Mouse (Mus musculus) spleen, embryonic (tissue): Measurements from ENCODE around the gene Dusp23.

Source experiments
- CTCF ChIA-PET: fragments of 350-600 bp; sonication (Branson Sonifier 250); formaldehyde crosslinking; loops from one replicate; lab custom pipeline; 2022; lab: Charles Lee

Gene Dusp23

GRCm38 (mm10) chr1:172632451-172633326, at the start of gene Dusp23:
TSS of gene Dusp23 (minus strand) at chr1:172632962.
- CTCF ChIA-PET, result interaction anchor here (0.7 to 1.4 kb wide), 5 partner anchors 12 to 1912 kb away, joined by 3 to 6 read pairs (median 3); partner anchors contain the start of gene Tagln2

- CTCF ChIA-PET, result no interaction called here
Measured at GRCm38 (mm10) chr1:172680742-172681141, 48.0 kb upstream of the Dusp23 start.

DNA sequence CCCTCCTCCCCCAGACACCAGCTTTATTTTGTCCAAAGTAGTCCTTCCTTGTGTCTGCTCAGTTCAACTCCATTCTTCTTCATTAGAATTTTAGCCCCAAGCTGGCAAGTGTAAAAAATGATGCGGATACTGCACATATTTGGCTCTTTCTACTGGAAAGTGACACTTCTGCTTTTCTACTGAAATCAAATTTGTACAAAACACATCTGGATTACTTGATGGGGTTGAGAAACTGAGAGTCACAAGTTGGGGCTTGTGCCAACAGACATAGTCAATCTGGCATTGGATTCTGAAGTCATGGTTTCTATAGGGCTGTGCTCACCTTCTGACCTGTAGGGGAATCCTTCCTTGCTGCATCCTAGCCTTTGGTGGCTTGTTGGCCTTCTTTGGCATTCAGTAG, 38.0 kb upstream of the Dusp23 start:
- CTCF ChIA-PET, result no interaction called here

GRCm38 (mm10) chr1:172667597-172667996, 34.8 kb upstream of the Dusp23 start:
- CTCF ChIA-PET, result no interaction called here

GRCm38 (mm10) chr1:172665457-172665856, 32.7 kb upstream of the Dusp23 start:
- CTCF ChIA-PET, result no interaction called here

- CTCF ChIA-PET, result no interaction called here
Measured at GRCm38 (mm10) chr1:172659688-172660087, 26.9 kb upstream of the Dusp23 start.

GRCm38 (mm10) chr1:172657266-172657665, 24.5 kb upstream of the Dusp23 start:
- CTCF ChIA-PET, result no interaction called here

- CTCF ChIA-PET, result no interaction called here
Measured at GRCm38 (mm10) chr1:172653900-172654299, 21.1 kb upstream of the Dusp23 start.

- CTCF ChIA-PET, result no interaction called here
Measured at GRCm38 (mm10) chr1:172652040-172652662, 19.4 kb upstream of the Dusp23 start.

DNA sequence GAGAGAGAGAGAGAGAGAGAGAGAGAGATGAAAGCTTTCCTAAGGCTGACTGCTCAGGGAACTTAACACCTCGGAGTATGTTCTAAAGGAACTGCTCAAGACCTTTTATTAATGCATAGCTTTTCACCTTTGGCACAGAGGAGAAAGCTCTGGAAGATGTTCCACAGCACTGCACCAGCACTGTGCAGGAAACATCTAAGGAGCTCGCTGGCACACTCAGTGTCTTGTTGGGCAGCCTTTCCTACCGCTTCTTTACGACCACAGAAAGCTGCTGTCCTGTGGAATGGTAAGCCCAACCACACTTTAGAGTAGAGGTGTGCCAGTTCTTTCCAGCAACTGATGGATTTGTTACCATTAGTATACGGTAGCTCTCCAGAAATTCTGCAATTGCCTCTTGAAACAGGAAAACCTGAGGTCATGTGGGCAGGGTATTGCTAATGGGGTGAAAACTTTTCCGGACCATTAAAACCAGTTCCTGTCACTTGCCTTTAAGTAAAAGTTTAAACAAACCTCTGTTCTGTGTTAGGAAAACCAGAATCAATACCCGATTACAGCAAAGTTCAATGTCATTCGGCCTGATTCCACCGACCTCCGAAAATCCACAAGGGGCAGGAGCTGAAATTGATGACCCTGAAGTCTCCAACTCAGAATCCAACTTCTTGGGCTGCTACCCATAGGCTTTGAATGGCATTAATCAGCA, 18.7 kb upstream of the Dusp23 start:
- CTCF ChIA-PET, result no interaction called here

DNA sequence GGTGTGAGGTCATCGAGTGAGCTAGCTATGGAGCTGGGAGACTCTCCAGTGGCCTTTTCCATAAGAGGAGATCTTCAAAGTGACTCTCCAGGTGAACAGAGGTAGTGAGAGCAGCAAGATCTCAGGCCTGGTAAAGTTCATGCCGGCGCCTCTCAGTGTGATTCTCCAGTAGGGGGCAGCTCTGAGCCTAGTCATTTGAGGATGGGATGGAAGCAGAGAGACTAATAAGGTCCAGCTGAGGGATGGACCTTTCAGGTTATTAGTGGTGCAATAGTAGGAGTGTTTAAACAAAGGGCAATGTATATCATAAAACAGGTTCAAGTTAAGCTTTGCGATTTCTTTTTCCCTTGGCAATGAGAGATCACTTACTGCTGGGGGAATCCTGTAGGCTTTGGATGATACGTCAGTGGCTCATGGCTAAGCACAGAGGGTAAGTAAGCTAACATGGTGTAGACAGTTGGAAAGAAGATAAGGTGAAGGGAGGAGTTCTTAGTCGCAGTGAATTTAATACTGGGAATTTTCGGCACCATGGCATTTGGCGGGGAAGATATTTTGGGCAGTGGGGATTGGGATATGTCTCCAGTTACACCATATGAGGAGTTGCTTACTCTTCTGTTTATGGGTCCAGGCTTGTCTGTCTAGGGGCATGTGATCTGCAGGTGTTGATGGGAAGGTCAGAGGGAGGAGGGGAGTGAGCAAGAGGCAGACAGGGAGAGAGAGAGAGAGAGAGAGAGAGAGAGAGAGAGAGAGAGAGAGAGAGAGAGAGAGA, 17.9 kb upstream of the Dusp23 start:
- CTCF ChIA-PET, result no interaction called here

DNA sequence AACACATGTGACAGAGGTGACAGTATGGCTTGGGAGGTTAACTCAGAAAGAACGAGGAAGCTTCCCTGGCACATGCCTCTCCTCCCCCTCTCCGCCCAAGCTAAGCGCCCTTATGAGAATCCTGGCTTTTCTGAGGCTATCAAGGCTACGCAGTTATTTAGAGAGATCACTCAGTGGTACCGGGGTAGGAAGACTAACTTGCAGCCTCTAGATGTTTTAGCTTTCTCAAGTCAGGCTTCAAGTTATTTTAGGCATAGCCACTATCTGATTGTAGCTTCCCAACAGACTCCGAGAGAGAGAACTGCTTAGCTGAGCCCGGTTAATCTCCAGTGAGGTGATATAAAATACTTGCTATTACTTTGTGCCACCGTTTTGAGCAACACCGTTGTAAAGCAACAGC, 16.6 kb upstream of the Dusp23 start:
- CTCF ChIA-PET, result interaction anchor here (0.6 kb wide), 2 partner anchors 32 to 222 kb away, joined by 4 to 5 read pairs; no protein-coding TSS in a partner anchor

GRCm38 (mm10) chr1:172647236-172647635, 14.5 kb upstream of the Dusp23 start:
- CTCF ChIA-PET, result no interaction called here

- CTCF ChIA-PET, result no interaction called here
Measured at GRCm38 (mm10) chr1:172638781-172639180, 6.0 kb upstream of the Dusp23 start.

GRCm38 (mm10) chr1:172637801-172638200, 5.0 kb upstream of the Dusp23 start:
- CTCF ChIA-PET, result interaction anchor here (0.7 kb wide), 1 partner anchor 13 kb away, joined by 3 read pairs; no protein-coding TSS in a partner anchor

- CTCF ChIA-PET, result no interaction called here
Measured at GRCm38 (mm10) chr1:172636266-172636665, 3.5 kb upstream of the Dusp23 start.

DNA sequence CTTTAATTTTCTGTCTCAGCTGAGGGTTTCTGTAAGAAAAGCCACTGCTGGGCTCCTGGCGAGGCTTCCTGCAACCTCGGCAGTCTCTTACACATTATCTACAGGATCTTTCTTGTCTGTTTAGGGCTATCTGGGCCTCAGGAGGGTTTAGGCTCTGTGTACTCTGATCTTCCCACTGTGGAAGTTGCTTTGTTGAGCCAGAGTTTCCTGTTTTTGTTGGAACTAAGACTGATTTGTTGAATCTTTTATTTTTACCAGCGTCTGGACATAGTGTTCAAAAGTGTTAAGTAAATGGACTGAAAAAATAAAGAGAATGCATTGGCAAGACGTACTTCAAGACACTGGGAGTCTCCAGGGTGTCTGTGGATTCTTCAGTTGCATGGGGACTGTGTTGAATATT, 2.5 kb upstream of the Dusp23 start:
- CTCF ChIA-PET, result no interaction called here

GRCm38 (mm10) chr1:172634136-172634535, 1.4 kb upstream of the Dusp23 start:
- CTCF ChIA-PET, result interaction anchor here (0.6 to 1.4 kb wide), 3 partner anchors 15 to 106 kb away, joined by 5 to 6 read pairs (median 6); no protein-coding TSS in a partner anchor

- CTCF ChIA-PET, result interaction anchor here (0.9 kb wide), 1 partner anchor 11 kb away, joined by 3 read pairs; no protein-coding TSS in a partner anchor
Measured at GRCm38 (mm10) chr1:172631721-172632120, 1.0 kb downstream of the Dusp23 start.

GRCm38 (mm10) chr1:172629831-172630230, 2.9 kb downstream of the Dusp23 start:
- CTCF ChIA-PET, result no interaction called here

DNA sequence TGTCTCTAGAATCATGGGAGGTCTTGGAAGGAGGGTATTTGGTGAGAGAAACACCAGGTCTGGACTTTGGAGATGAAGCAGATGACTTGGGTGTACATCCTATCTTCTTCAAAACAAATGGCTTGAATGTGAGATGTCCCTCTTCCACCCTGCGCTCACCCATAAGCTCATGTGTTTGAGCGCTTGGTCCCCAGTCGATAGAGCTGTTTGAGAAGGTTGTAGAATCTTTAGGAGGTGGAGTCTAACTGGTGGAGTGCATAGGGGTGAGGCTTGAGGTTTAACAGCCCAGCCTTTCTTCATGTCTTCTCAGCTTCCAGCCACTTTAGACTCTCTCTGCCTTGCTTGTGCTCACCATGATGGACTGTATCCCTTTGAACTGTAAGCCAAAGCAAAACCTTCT, 6.5 kb downstream of the Dusp23 start:
- CTCF ChIA-PET, result interaction anchor here (0.7 kb wide), 1 partner anchor 1886 kb away, joined by 4 read pairs; no protein-coding TSS in a partner anchor
